Mouse (Mus musculus) heart, embryonic 12.5 days (tissue): ENCODE results near the gene Cbarp. TPM values are rescaled to one million over a fixed set of nuclear protein-coding genes. Genes with fewer than 3 reads are reported as not detected.
A peak's percentile ranks its signal among the peaks of the same experiment; 100 is the strongest.

Experiments used
- ATAC-seq: fragments of 200-750 bp; cut with Nextera tagmentation; 2 replicates; pipeline ENCODE4 v1.8.0; 2017; ENCODE audit warnings: moderate TSS enrichment, moderate library complexity; ENCODE audit not compliant: insufficient number of reproducible peaks, low FRiP score
- H3K27ac ChIP-seq: fragments of 300-500 bp; sonication (generic); 2 replicates; pipeline ENCODE4 v1.5.1; 2016; ENCODE audit warnings: mild to moderate bottlenecking, moderate library complexity; ENCODE audit not compliant: poor library complexity, severe bottlenecking
- H3K27me3 ChIP-seq: fragments of 300-500 bp; sonication (generic); replicated peaks from 2 replicates; pipeline ENCODE4 v1.6.1; 2016; ENCODE audit warnings: mild to moderate bottlenecking, moderate library complexity
- H3K36me3 ChIP-seq: fragments of 300-500 bp; sonication (generic); 2 replicates; pipeline ENCODE4 v1.6.1; 2016; ENCODE audit warnings: mild to moderate bottlenecking, moderate library complexity
- H3K4me1 ChIP-seq: fragments of 300-500 bp; sonication (generic); replicated peaks from 2 replicates; pipeline ENCODE4 v1.6.1; 2016; ENCODE audit warnings: mild to moderate bottlenecking
- H3K4me2 ChIP-seq: fragments of 300-500 bp; sonication (generic); 2 replicates; pipeline ENCODE4 v1.6.1; 2016; ENCODE audit warnings: mild to moderate bottlenecking, moderate library complexity
- H3K4me3 ChIP-seq: fragments of 300-500 bp; sonication (generic); 2 replicates; pipeline ENCODE4 v1.5.1; 2016; ENCODE audit warnings: mild to moderate bottlenecking
- H3K9ac ChIP-seq: fragments of 300-500 bp; sonication (generic); 2 replicates; pipeline ENCODE4 v1.6.1; 2016; ENCODE audit warnings: mild to moderate bottlenecking, moderate library complexity
- H3K9me3 ChIP-seq: fragments of 300-500 bp; sonication (generic); replicated peaks from 2 replicates; pipeline ENCODE4 v1.6.1; 2016; ENCODE audit warnings: mild to moderate bottlenecking, moderate library complexity
- WGBS: fragments of 180-500 bp; shearing (Covaris S2); methylation state at CpG from one replicate; pipeline ENCODE4 v1.1.7; 2016; 5-methylcytosine and 5-hydroxymethylcytosine counted together
- polyA plus RNA-seq: library from polyadenylated mRNA; unstranded; fragments of >200 nt; fragmentation: Nextera tagmentation; extraction: Ambion mirVana; gene quantifications from 2 replicates; pipeline ENCODE4 v1.2.1, GENCODE M21; 2016

Cbarp gene
- polyA plus RNA-seq, 1 experiment from 2014 or later, result 1.7 TPM

DNA sequence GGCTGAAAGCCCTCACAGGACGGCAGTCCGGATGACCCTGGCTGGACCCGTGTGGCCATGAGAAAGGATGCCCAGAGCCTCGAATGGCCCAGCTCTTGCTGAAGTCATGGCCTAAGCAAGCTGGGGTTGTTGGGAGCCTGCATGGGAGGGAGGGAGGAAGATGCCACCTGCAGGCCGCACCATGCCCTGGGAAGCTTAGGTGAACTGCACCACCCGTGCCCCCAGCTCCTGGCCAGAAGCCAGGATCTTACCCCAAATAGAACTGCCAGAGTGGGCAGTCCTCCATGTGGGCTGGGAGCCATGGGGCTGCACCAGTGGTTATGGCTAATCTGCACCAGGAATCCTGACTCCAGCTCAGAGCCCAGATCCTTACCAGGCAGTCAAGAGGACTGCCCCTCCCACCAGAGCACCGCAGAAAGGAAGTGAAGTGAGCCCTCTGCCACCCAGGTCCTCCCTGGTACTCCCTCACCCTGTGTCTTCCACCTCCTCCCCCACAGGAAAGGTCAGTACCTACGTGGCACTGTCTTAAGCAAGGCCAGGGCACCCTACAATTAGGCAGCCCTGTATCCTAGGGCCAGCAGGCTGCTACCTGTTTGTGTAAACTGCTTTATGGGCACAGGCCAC is 7.3 kb downstream of the Cbarp start:
- peaks cover 41% of the 10 kb centered on the region for H3K27me3 ChIP-seq
- H3K9me3 ChIP-seq, result 0 out of 2 replicates have a peak, but pooled peaks cover 4% of the 10 kb centered on the region
- no peak overlapping the region for H3K4me3 ChIP-seq
- no peak overlapping the region for H3K9ac ChIP-seq
- H3K4me1 ChIP-seq, result peaks cover 47% of the 10 kb centered on the region
- ATAC-seq, result no peak
- H3K4me2 ChIP-seq, result no peak overlapping the region
- H3K36me3 ChIP-seq, result peaks cover 48% of the 10 kb centered on the region
- no peak overlapping the region for H3K27ac ChIP-seq
- 71% methylated on average over 8 of the region's 8 CpGs for WGBS

- ATAC-seq, result no peak
- 46% methylated on average over 27 of the region's 27 CpGs for WGBS
- H3K27me3 ChIP-seq, result peaks cover 27% of the 10 kb centered on the region
- H3K9ac ChIP-seq, result no peak overlapping the region
- no peak overlapping the region for H3K4me3 ChIP-seq
- peak overlapping the region; percentile 47 for H3K4me2 ChIP-seq
- H3K4me1 ChIP-seq, result peaks cover 33% of the 10 kb centered on the region
- 0 out of 2 replicates have a peak, but pooled peaks cover 4% of the 10 kb centered on the region for H3K9me3 ChIP-seq
- H3K36me3 ChIP-seq, result peaks cover 62% of the 10 kb centered on the region
- no peak overlapping the region for H3K27ac ChIP-seq
Observed at GRCm38 (mm10) chr10:80131952-80132350, 8.7 kb downstream of the Cbarp start.

DNA sequence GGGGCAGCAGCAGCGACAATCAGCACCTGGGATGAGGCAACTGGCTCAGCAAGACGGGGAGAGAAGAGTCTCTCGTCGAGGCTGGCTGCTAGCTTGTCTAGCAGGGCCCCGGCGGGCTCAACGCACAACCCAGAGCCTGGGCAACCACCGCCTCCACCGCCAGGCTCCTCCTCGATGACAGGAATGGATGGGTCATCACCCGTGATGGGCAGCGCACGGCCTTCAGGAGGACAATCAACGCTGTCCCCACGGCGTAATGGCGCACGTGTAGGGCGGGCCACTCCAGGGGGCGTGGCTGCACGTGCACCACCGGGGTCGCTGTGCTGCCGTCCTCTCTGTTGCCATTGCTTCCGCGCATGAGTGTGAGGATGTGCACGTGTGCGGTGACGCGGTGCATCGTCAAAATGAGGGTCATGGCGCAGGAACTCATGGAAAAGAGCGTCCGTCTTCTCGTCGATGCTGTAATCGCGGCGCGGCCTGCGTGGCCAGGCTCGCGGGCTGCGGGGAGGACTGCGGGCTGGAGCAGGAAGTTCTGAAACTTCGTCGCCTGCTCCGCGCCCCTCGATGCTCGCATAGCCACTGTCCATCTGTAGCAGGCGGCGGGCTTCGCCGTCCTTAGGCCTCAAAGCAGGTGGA is 9.2 kb downstream of the Cbarp start:
- 23% methylated on average over 55 of the region's 55 CpGs for WGBS
- Histone ChIP-seq H3K36me3 (peaks cover 67% of the 10 kb centered on the region), H3K27ac (no peak overlapping the region), H3K27me3 (peaks cover 22% of the 10 kb centered on the region), H3K4me1 (peaks cover 28% of the 10 kb centered on the region), H3K9ac (0 out of 2 replicates have a peak overlapping the region, but pooled peaks have one; percentile 6), H3K4me3 (0 out of 2 replicates have a peak overlapping the region, but pooled peaks have one; percentile 6), H3K4me2 (peak overlapping the region; percentile 47), H3K9me3 (0 out of 2 replicates have a peak, but pooled peaks cover 4% of the 10 kb centered on the region)
- ATAC-seq, result no peak; the same call in 1 of the 2 replicates

DNA sequence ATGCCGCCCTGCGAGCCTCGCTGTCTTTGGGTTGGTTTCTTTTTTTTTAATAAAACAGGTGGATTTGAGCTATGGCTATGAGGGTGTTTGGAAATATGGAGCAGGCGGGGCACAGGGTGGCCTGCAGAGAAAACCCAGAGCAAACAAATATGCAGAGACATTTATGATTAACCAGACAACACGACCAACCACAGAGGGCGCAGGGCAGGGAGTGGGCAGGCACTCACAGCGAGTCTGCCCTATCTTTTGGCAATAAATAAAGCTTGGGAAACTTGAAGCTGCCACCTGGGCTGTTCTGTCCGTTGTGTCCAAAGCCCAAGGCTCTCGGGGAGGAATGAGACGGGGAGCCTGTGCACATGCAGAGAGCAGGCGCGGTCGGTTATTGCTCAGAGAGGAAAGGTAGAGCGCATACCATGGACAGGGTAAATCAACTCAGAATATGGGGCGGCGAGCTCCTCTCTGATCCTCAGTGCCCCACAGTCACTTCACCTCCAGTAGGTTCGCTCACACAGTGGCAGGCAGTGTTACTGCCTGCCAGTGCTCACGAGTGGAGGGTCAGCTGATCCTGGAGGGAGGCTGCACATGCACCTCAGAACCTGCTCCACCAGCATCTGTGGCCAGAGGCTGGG is 10.1 kb downstream of the Cbarp start:
- no peak overlapping the region for H3K27ac ChIP-seq
- 0 out of 2 replicates have a peak overlapping the region, but pooled peaks have one; percentile 6 for H3K9ac ChIP-seq
- WGBS, result 85% methylated on average over 18 of the region's 18 CpGs
- peaks cover 25% of the 10 kb centered on the region for H3K4me1 ChIP-seq
- no peaks in the 10 kb centered on the region for H3K9me3 ChIP-seq
- peaks cover 76% of the 10 kb centered on the region for H3K36me3 ChIP-seq
- peaks cover 13% of the 10 kb centered on the region for H3K27me3 ChIP-seq
- no peak overlapping the region for H3K4me2 ChIP-seq
- no peak overlapping the region for H3K4me3 ChIP-seq
- ATAC-seq, result no peak

DNA sequence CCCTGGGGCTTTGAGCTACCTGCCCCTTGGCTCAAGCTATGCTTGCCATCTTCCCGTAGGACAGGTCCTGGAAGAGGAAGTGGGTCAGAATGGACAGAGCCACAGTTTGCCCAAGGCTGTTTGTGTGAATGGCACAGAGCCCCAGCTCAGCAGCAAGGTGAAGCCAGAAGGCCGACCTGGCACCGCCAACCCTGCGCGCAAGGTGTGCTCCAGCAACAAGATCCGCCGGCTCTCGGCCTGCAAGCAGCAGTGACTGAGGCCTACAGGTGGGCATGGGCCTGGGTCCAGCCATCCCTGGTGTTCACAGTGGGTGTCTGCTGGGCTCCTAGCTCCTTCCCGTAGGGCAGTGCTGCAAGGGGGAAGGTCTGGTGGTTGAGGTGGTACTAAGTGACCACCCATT is 10.8 kb downstream of the Cbarp start:
- H3K4me3 ChIP-seq, result no peak overlapping the region
- peaks cover 6% of the 10 kb centered on the region for H3K27me3 ChIP-seq
- peaks cover 83% of the 10 kb centered on the region for H3K36me3 ChIP-seq
- no peak overlapping the region for H3K27ac ChIP-seq
- no peak overlapping the region for H3K4me2 ChIP-seq
- peaks cover 25% of the 10 kb centered on the region for H3K4me1 ChIP-seq
- H3K9me3 ChIP-seq, result no peaks in the 10 kb centered on the region
- WGBS, result 92% methylated on average over 9 of the region's 9 CpGs
- no peak for ATAC-seq
- no peak overlapping the region for H3K9ac ChIP-seq

- no peak overlapping the region for H3K9ac ChIP-seq
- no peak overlapping the region for H3K4me3 ChIP-seq
- no peak overlapping the region for H3K4me2 ChIP-seq
- ATAC-seq, result no peak
- WGBS, result 95% methylated on average over 8 of the region's 8 CpGs
- no peak overlapping the region for H3K27ac ChIP-seq
- H3K27me3 ChIP-seq, result 0 out of 2 replicates have a peak, but pooled peaks cover 3% of the 10 kb centered on the region
- H3K9me3 ChIP-seq, result no peaks in the 10 kb centered on the region
- peaks cover 95% of the 10 kb centered on the region for H3K36me3 ChIP-seq
- peaks cover 29% of the 10 kb centered on the region for H3K4me1 ChIP-seq
Observed at GRCm38 (mm10) chr10:80127920-80128319, 12.7 kb downstream of the Cbarp start.

DNA sequence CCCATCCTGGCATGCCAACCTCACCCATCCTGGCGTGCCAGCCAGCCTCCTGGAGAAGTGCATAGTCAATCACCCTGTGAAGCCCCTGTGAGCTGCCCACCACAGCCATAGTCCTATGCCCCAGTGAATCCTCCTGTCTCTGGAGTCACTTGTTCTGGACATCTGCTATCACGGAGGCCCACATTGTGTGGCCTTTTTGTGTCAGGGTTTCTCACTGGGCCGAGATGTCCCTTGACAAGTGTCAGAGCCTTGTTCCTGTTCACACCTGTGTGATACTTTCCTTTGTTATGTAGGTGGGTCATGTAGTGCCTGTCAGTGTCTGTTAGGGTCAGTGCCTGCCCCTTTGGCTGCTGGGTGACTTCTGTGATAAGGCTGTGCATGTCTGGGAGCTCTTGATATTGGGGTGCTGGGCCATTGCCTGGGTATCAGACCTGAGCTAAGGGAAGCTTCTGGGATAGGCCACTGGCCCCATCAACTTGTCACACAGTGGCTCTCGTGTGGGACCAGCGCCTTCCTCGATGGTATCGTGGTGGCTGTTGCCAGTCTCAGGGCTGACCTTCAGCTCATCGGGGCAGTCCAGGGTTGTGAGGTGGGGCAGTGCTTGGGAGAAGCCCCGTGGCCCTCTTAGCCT is 16.6 kb downstream of the Cbarp start:
- Histone ChIP-seq H3K27me3 (no peaks in the 10 kb centered on the region), H3K4me2 (no peak overlapping the region), H3K27ac (no peak overlapping the region), H3K9ac (no peak overlapping the region), H3K4me3 (no peak overlapping the region), H3K36me3 (peaks cover 88% of the 10 kb centered on the region), H3K4me1 (peaks cover 27% of the 10 kb centered on the region), H3K9me3 (no peaks in the 10 kb centered on the region)
- peak; percentile 10; the same call in 1 of the 2 replicates for ATAC-seq
- WGBS, result 87% methylated on average over 9 of the region's 9 CpGs

GRCm38 (mm10) chr10:80121639-80122038 is 19.0 kb downstream of the Cbarp start:
- Histone ChIP-seq H3K9me3 (no peaks in the 10 kb centered on the region), H3K9ac (no peak overlapping the region), H3K4me3 (no peak overlapping the region), H3K36me3 (peaks cover 77% of the 10 kb centered on the region), H3K4me1 (peaks cover 51% of the 10 kb centered on the region), H3K27me3 (no peaks in the 10 kb centered on the region), H3K27ac (no peak overlapping the region), H3K4me2 (no peak overlapping the region)
- WGBS, result 85% methylated on average over 2 of the region's 2 CpGs
- ATAC-seq, result no peak

- Histone ChIP-seq H3K4me2 (no peak overlapping the region), H3K9me3 (no peaks in the 10 kb centered on the region), H3K4me3 (no peak overlapping the region), H3K9ac (peak overlapping the region; percentile 21; the same call in 1 of the 2 replicates), H3K27me3 (no peaks in the 10 kb centered on the region), H3K27ac (no peak overlapping the region), H3K4me1 (peaks cover 51% of the 10 kb centered on the region), H3K36me3 (peaks cover 62% of the 10 kb centered on the region)
- 69% methylated on average over 2 of the region's 2 CpGs for WGBS
- no peak for ATAC-seq
Observed at GRCm38 (mm10) chr10:80120146-80120545, 20.5 kb downstream of the Cbarp start.

DNA sequence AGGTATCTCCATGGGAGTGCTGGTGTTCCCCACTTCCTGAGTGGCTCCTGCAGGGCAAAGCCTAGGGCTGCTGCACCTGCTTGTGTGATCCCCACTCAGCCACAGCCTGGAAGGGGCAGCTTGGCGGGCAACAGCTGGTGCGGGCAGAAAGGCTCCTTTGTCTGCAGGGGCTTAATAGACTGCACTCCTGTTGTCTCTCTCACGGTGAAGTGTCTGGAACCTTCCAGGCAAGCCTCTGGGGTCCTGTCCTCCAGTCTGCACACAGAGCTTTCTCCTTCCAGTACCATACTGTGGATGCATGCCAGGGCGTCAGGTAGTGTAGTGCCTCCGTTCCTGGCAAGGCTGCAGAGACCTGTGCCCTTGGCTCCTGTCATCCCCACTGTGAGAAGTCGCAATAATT is 22.1 kb downstream of the Cbarp start:
- H3K27ac ChIP-seq, result no peak overlapping the region

DNA sequence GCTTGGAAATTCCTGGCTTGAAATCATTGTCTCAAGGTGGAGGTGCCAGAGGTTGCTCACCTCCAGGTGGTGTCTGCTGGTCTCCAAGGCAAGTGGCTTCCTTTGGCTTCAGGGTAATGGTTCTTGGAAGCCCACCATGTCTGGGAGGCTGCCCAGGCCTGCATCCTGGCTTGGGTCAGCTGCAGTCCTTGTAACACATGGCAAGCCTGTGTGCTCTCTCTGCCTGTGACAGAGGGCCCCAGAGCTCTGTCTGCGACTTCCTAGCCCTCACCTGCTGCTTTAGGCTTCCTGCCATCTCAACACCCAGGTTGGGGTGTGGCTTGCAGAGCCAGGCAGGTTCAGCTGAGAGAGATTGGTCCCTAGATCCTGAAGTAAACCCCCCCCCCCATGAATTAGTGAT is 22.9 kb downstream of the Cbarp start:
- H3K4me3 ChIP-seq, result peak overlapping the region; percentile 71
- no peaks in the 10 kb centered on the region for H3K9me3 ChIP-seq
- ATAC-seq, result no peak
- H3K27ac ChIP-seq, result 0 out of 2 replicates have a peak overlapping the region, but pooled peaks have one; percentile 53
- WGBS, result 67% methylated on average over 1 of the region's 1 CpGs
- H3K4me1 ChIP-seq, result peaks cover 42% of the 10 kb centered on the region
- H3K4me2 ChIP-seq, result peak overlapping the region; percentile 97
- H3K36me3 ChIP-seq, result peaks cover 44% of the 10 kb centered on the region
- no peaks in the 10 kb centered on the region for H3K27me3 ChIP-seq
- peak overlapping the region; percentile 81 for H3K9ac ChIP-seq

More for the DNA sequence above, 22.1 kb downstream of the Cbarp start:
- peak overlapping the region; percentile 97 for H3K4me2 ChIP-seq
- ATAC-seq, result no peak
- no peaks in the 10 kb centered on the region for H3K27me3 ChIP-seq
- H3K4me3 ChIP-seq, result peak overlapping the region; percentile 71
- H3K9ac ChIP-seq, result peak overlapping the region; percentile 81; the same call in 1 of the 2 replicates
- H3K36me3 ChIP-seq, result peaks cover 48% of the 10 kb centered on the region
- peaks cover 43% of the 10 kb centered on the region for H3K4me1 ChIP-seq
- H3K9me3 ChIP-seq, result no peaks in the 10 kb centered on the region
- 85% methylated on average over 6 of the region's 6 CpGs for WGBS
